Mouse (Mus musculus): ENCODE results near the gene Sorcs1.

Sorcs1 gene

GRCm38 (mm10) chr19:50677903-50678896, at the start of gene Sorcs1:
Gene Sorcs1 (minus strand): TSS chr19:50678646.
- no peak for DNase-seq (ENCODE audit: low read depth in 2 of 2, low spot score in 2 of 2)

- DNase-seq (ENCODE audit: low read depth in 2 of 2, low spot score in 2 of 2): no peak
These were observed 4.8 kb upstream of the Sorcs1 start for GRCm38 (mm10) chr19:50683277-50683676.

DNA sequence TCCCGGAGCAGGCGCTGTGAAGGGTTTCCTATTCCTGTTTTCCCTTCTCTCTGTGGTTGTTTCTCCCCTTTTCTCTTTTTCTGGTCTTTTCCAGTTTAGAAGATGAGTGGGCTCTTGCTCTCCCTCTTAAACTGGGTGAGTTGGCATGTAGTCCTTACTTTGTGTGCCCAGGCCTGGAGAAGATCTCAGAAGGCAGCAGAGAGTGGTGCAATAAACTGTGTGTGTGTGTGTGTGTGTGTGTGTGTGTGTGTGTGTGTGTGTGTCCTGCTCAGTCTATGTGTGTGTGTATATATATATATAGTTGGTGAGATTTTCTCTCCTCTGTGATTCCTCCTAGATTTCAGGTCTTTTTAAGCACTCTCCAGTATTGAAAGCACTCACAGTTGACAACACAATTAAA, 500 bp upstream of the Sorcs1 start:
- DNase-seq (ENCODE audit: low read depth in 2 of 2, low spot score in 2 of 2): no peak

GRCm38 (mm10) chr19:50676578-50677524, 1.6 kb downstream of the Sorcs1 start:
- DNase-seq (ENCODE audit: low read depth in 2 of 2, low spot score in 2 of 2): no peak

GRCm38 (mm10) chr19:50674921-50675320, 3.5 kb downstream of the Sorcs1 start:
- no peak for DNase-seq (ENCODE audit: low read depth in 2 of 2, low spot score in 2 of 2)

GRCm38 (mm10) chr19:50667516-50667915, 10.9 kb downstream of the Sorcs1 start:
- DNase-seq (ENCODE audit: low read depth in 2 of 2, low spot score in 2 of 2): no peak

- no peak for DNase-seq (ENCODE audit: low read depth in 2 of 2, low spot score in 2 of 2)
These were observed 14.1 kb downstream of the Sorcs1 start for GRCm38 (mm10) chr19:50664311-50664710.

DNA sequence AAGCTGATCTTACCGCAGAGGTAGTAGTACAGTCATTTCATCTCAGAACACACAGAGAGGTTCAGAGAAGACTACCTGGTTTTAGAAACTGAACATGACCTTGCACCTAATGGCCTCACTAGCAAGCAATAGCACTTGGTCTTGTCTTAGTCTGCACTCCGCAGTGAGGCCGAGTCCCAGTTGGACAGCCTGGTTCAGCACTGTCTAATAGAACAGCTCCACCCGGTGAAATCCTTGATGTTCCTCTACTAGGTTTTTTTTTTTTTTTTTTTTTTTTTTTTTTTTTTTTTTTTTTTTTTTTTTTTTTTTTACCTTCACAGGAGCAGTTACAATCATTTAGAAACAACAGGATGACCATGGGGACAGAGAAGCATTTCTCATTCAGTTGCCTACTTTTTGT, 19.3 kb downstream of the Sorcs1 start:
- DNase-seq (ENCODE audit: low read depth in 2 of 2, low spot score in 2 of 2): no peak

DNA sequence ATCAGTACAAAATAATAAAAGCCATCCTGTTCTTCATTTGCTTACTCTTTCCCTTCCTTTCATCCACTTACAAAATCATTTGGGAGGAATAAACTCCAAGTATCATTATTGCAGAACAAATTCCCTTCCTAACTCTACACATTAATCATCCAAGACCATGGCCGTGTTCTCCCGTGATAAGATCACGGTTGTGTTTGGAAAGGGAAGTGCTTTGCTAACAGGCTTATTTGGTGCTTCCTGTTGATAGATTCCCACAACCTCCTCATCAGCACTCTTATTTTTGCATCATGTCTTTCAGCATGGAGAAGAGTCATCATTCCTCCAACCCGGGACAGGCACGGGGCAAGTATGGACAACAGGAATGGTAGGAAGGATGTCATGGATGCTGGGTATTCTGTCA, 25.7 kb downstream of the Sorcs1 start:
- no peak for DNase-seq (ENCODE audit: low read depth in 2 of 2, low spot score in 2 of 2)

DNA sequence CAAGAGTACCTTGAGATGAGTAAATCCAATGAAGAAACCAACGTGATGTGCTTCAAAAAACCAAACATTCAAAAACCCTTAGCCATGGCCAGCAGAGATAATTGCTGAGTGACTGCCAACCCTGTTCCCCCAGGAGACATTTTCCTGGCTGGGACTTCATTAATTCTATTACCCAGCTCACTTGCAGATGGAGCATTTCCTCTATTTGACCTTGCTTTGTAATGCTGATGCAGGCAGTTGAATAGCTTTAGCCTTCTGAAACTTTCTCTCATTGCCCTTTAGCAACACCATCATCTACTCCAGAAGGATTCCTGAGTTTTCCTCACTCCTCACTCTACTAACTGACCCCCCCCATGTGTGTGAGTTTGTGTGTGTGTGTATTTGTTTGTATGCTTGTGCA, 34.6 kb downstream of the Sorcs1 start:
- no peak for DNase-seq (ENCODE audit: low read depth in 2 of 2, low spot score in 2 of 2)

GRCm38 (mm10) chr19:50642121-50642520, 36.3 kb downstream of the Sorcs1 start:
- DNase-seq (ENCODE audit: low read depth in 2 of 2, low spot score in 2 of 2): no peak

DNA sequence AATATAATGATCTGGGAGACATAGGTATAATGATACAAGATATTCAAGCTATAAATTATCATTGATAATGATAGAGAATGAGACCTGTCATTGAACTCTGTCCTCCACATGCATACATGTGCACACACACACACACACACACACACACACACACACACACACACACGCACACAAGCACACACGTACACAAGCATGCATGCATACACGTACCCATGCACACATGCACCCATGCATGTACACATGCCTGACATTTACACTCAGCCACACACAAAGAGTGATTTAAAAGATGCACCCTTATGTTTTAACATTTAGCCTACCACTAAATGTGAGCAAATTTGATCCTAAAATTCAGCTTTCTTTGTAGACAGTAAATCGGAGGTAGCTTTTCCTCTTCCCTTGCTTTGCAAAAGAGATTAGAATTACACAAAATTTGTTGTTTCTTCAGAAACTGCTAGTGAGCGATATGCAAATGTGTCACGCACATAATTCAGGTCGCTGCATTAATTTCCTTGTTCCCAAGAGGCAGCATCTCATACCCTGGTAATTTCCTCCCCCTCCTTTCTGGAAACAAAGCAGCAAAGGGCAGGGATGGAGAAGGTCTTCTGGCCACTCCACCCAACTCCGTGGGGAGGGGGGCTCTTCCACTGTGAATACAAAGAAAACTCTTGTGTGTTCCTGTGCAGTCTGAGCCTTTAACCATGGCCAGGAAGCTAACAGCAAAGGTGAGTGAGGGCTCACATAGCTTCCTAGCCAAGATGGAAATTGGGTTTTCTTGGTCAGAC, 38.0 kb downstream of the Sorcs1 start:
- no peak for DNase-seq (ENCODE audit: low read depth in 2 of 2, low spot score in 2 of 2)

DNA sequence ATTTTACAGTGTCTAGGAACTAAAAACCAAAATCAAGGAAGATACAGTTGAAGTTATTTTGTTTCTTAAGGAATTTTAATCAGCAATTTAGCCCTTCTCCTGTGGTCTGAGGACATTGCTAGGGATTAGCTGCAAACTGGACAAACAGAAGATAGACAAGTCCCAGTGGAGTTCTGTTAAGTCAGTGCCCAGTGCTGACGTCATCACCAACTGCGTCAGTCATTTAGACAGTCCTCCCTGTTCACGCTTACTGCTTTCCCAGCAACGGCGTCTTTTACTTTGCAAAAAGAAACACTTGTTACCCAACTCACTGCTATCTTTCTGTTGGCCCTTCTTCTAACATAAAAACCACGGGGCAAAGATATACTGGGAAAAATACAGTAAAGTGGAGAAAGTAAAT, 40.3 kb downstream of the Sorcs1 start:
- no peak for DNase-seq (ENCODE audit: low read depth in 2 of 2, low spot score in 2 of 2)

- no peak for DNase-seq (ENCODE audit: low read depth in 2 of 2, low spot score in 2 of 2)
These were observed 64.4 kb downstream of the Sorcs1 start for GRCm38 (mm10) chr19:50614013-50614412.

- DNase-seq (ENCODE audit: low read depth in 2 of 2, low spot score in 2 of 2): no peak
These were observed 66.8 kb downstream of the Sorcs1 start for GRCm38 (mm10) chr19:50611619-50612018.

- DNase-seq (ENCODE audit: low read depth in 2 of 2, low spot score in 2 of 2): no peak
These were observed 74.6 kb downstream of the Sorcs1 start for GRCm38 (mm10) chr19:50603882-50604281.

DNA sequence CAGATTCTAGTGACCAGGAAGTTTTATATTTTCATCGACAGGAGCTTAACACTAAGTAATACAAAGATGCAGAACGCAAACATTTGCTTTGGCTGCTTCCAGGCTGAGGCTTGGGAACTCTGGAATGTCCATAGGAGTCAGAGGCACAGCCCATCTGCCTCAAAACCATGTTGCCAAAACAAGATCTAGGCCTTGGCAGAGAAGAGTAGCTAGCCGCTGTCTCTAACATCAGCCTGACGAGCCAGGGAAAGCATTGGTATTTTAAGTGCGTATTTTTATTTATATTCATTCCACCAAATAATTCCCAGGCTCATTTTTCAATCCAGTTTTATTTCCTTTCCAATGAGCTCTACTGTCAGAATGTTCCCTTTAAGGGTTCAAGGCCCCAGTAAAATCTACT, 75.1 kb downstream of the Sorcs1 start:
- no peak for DNase-seq (ENCODE audit: low read depth in 2 of 2, low spot score in 2 of 2)

- no peak for DNase-seq (ENCODE audit: low read depth in 2 of 2, low spot score in 2 of 2)
These were observed 81.1 kb downstream of the Sorcs1 start for GRCm38 (mm10) chr19:50597300-50597699.

- DNase-seq (ENCODE audit: low read depth in 2 of 2, low spot score in 2 of 2): no peak
These were observed 92.3 kb downstream of the Sorcs1 start for GRCm38 (mm10) chr19:50586182-50586581.

GRCm38 (mm10) chr19:50582952-50583351, 95.5 kb downstream of the Sorcs1 start:
- no peak for DNase-seq (ENCODE audit: low read depth in 2 of 2, low spot score in 2 of 2)

DNA sequence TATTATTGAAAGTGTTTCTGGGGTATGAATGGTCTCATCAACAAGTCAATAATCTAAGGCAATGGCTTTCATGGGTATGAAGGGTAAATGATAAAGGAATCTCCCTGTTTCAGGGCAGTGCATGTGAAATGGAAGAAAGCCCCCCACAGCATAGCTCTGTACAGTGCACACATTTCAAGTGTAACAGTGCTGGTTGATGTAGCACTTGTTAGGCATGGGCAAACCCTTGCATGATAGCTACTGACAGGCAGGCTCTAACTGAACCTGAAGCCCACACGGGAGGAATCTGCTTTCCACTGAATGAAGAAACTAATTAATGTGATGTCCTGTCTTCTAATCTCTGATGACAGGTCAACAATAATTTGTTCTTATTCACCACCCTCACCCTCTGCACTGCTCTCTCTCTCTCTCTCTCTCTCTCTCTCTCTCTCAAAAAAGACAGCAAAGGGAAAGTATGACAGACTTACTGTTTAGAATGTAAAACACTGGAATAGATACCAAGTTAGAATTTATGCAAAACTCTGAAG, 108.7 kb downstream of the Sorcs1 start:
- DNase-seq (ENCODE audit: low read depth in 2 of 2, low spot score in 2 of 2): no peak

All from CD8-positive naive resting alpha-beta T cell, adult 2 months (primary cell).